Mouse (Mus musculus): ENCODE data around the gene Myo1a.
A peak's percentile ranks its signal among the peaks of the same experiment; 100 is the strongest.

- TF ChIP-seq CTCF (IDR thresholded peaks at IDR 0.05; ENCODE audit: insufficient read depth, low read length) (0 out of 2 replicates have a peak, but pooled peaks have one; percentile 3), POLR2A (IDR thresholded peaks at IDR 0.05; ENCODE audit: borderline replicate concordance, extremely low read depth, low read depth, low read length) (no peak)
Measured at GRCm38 (mm10) chr10:127739083-127739660, 34.2 kb downstream of the Myo1a start, which contains the start of gene Zbtb39.

Measured in lung, adult 2 months (tissue).